Mouse (Mus musculus): Measurements from ENCODE around the gene Hist2h2aa1.
"Not testable (repeated sequence)": the region's sequence is repeated elsewhere in the genome, so short reads cannot be mapped to it uniquely, and the experiment has no call there.

Gene Hist2h2aa1

GRCm38 (mm10) chr3:96280660-96281059 lies 35.4 kb downstream of the Hist2h2aa1 start:
- DNase-seq: no peak

- DNase-seq: peak; percentile 59 to 64
Observed at GRCm38 (mm10) chr3:96284457-96284856, 39.2 kb downstream of the Hist2h2aa1 start.

GRCm38 (mm10) chr3:96287334-96287733 lies 42.0 kb downstream of the Hist2h2aa1 start:
- DNase-seq: not testable (repeated sequence)

GRCm38 (mm10) chr3:96289201-96289600 lies 43.9 kb downstream of the Hist2h2aa1 start:
- no peak for DNase-seq

- DNase-seq: not testable (repeated sequence)
Observed at GRCm38 (mm10) chr3:96290727-96291126, 45.4 kb downstream of the Hist2h2aa1 start.

GRCm38 (mm10) chr3:96292641-96293040 lies 47.3 kb downstream of the Hist2h2aa1 start:
- no peak for DNase-seq

GRCm38 (mm10) chr3:96293368-96293767 lies 48.1 kb downstream of the Hist2h2aa1 start:
- DNase-seq: no peak

GRCm38 (mm10) chr3:96293787-96294186 lies 48.5 kb downstream of the Hist2h2aa1 start, which contains the start of gene Fcgr1:
Gene Fcgr1 (minus strand): TSS chr3:96293969.
- no peak for DNase-seq
